Comparison of ENCODE assay signal across 9 mouse cellular contexts in genomic region chr15:98295628-98296551, GRCm38 (mm10). TPM values are rescaled to one million over a fixed set of nuclear protein-coding genes. Genes with fewer than 3 reads are reported as not detected.
DNase-seq lines count a peak whose midpoint lies in the region; ATAC-seq and TF ChIP-seq lines count a peak whose summit lies in the region.
"Had no signal": no experiment of that assay in that cellular context is flagged by ENCODE, and none has a peak within 500 bp of the region (broad histone marks: within the 10 kb centered on the region; RNA-seq: fewer than 3 reads in every experiment).

Gene Zfp641 (minus strand): TSS chr15:98296161.

- H3K36me3 ChIP-seq in intestine, embryonic 16.5 days (ENCODE audit: control insufficient read depth, insufficient read depth, low read length) = no peaks in the 10 kb centered on the region
- no peaks in the 10 kb centered on the region for H3K36me3 ChIP-seq in limb, embryonic 12.5 days
- H3K36me3 ChIP-seq in midbrain, postnatal 0 days (ENCODE audit: insufficient read depth, low read length) = peaks cover 3% of the 10 kb centered on the region; the same call in 1 of the 2 replicates

- 0 out of 2 replicates have a peak, but pooled peaks cover 3% of the 10 kb centered on the region for H3K4me1 ChIP-seq in intestine, embryonic 16.5 days (ENCODE audit: control insufficient read depth, insufficient read depth, low read length)
- H3K4me1 ChIP-seq in limb, embryonic 12.5 days (replicated peaks) = peaks cover 4% of the 10 kb centered on the region; the same call in 1 of the 2 replicates
- H3K4me1 ChIP-seq in midbrain, postnatal 0 days (ENCODE audit: insufficient read depth, low read length) = no peaks in the 10 kb centered on the region; the same call in 1 of the 2 replicates

- intact Hi-C loops in gastrocnemius, postnatal 14 days (cut with DNase I; ENCODE audit: low total_unique reads) = no loop called here

- 0 out of 2 replicates have a peak, but pooled peaks have one; percentile 18 for ATAC-seq in common myeloid progenitor, adult 5-6 weeks (replicated peaks; ENCODE audit: low read depth, poor library complexity, severe bottlenecking)
- ATAC-seq in intestine, embryonic 16.5 days = peak; percentile 60
- no peak for ATAC-seq in limb, embryonic 12.5 days (ENCODE audit: insufficient number of reproducible peaks, insufficient read depth, low FRiP score, low TSS enrichment, low read depth)
- ATAC-seq in midbrain, postnatal 0 days (ENCODE audit: low FRiP score) = peak; percentile 70

- peak; percentile 54 for DNase-seq in kidney, adult 18-20 months
- no peak for DNase-seq in kidney, adult 11 months
- peak; percentile 55 for DNase-seq in gastrocnemius, postnatal 14 days
- peak; percentile 52 for DNase-seq in midbrain, postnatal 0 days (ENCODE audit: low spot score)
- peak; percentile 36 for DNase-seq in urinary bladder, postnatal 25 days (ENCODE audit: low spot score)

- H3K27me3 ChIP-seq in intestine, embryonic 16.5 days (replicated peaks; ENCODE audit: control insufficient read depth, insufficient read depth, low read length) = no peaks in the 10 kb centered on the region
- peaks cover 33% of the 10 kb centered on the region for H3K27me3 ChIP-seq in limb, embryonic 12.5 days
- H3K27me3 ChIP-seq in midbrain, postnatal 0 days (ENCODE audit: insufficient read depth, low read length) = no peaks in the 10 kb centered on the region

- peak within 1 kb of the TSS; percentile 91 for H3K4me2 ChIP-seq in intestine, embryonic 16.5 days (ENCODE audit: low read depth, low read length)
- H3K4me2 ChIP-seq in limb, embryonic 12.5 days = peak within 1 kb of the TSS; percentile 93
- peak within 1 kb of the TSS; percentile 69 for H3K4me2 ChIP-seq in midbrain, postnatal 0 days (ENCODE audit: low read depth, low read length, poor library complexity, severe bottlenecking)

- H3K9ac ChIP-seq in intestine, embryonic 16.5 days (ENCODE audit: low read depth, low read length) = peak within 1 kb of the TSS; percentile 77
- peak within 1 kb of the TSS; percentile 75 for H3K9ac ChIP-seq in limb, embryonic 12.5 days (replicated peaks)
- H3K9ac ChIP-seq in midbrain, postnatal 0 days (replicated peaks; ENCODE audit: low read length, poor library complexity, severe bottlenecking) = peak within 1 kb of the TSS; percentile 83

- H3K4me3 ChIP-seq in intestine, embryonic 16.5 days (ENCODE audit: low read length) = peak within 1 kb of the TSS; percentile 62
- peak within 1 kb of the TSS; percentile 58 for H3K4me3 ChIP-seq in limb, embryonic 12.5 days (replicated peaks)
- H3K4me3 ChIP-seq in midbrain, postnatal 0 days (ENCODE audit: low read depth, low read length) = peak within 1 kb of the TSS; percentile 72

- 3% methylated on average over 53 of the region's 60 CpGs for WGBS in intestine, embryonic 16.5 days
- WGBS in limb, embryonic 12.5 days = 3% methylated on average over 55 of the region's 60 CpGs
- WGBS in midbrain, postnatal 0 days = 2% methylated on average over 57 of the region's 60 CpGs

- no peaks in the 10 kb centered on the region for H3K9me3 ChIP-seq in intestine, embryonic 16.5 days (ENCODE audit: control insufficient read depth, low read length)
- H3K9me3 ChIP-seq in limb, embryonic 12.5 days = no peaks in the 10 kb centered on the region
- no peaks in the 10 kb centered on the region for H3K9me3 ChIP-seq in midbrain, postnatal 0 days (ENCODE audit: low read length)

- no peak for TF ChIP-seq CTCF in midbrain, postnatal 0 days (IDR thresholded peaks at IDR 0.05)

- no peak within 1 kb of the TSS for H3K27ac ChIP-seq in intestine, embryonic 16.5 days (ENCODE audit: low read length)
- H3K27ac ChIP-seq in limb, embryonic 12.5 days = no peak within 1 kb of the TSS
- peak within 1 kb of the TSS; percentile 60 for H3K27ac ChIP-seq in midbrain, postnatal 0 days (ENCODE audit: low read depth, low read length)

RNA-seq across cellular contexts. Expression of gene Zfp641, which starts in this region (rescaled TPM):
- total RNA-seq in common myeloid progenitor, adult 5-6 weeks (2017) = not detected in 2 replicates
- total RNA-seq in gastrocnemius, postnatal 14 days (2021) = 10 to 100 TPM; 12.3 to 14.9 TPM
- 0.39 and 0.42 TPM in 2 replicates for polyA plus RNA-seq in intestine, embryonic 16.5 days (2015; fragmentation: Nextera tagmentation; extraction: Ambion mirVana)
- polyA plus RNA-seq in limb, embryonic 12.5 days (2016; fragmentation: Nextera tagmentation; extraction: Ambion mirVana) = 0.29 and 0.52 TPM in 2 replicates
- total RNA-seq in midbrain, postnatal 0 days (2014; rRNA removed) = 21.4 and 22.5 TPM in 2 replicates
- 10.9 and 12.8 TPM in 2 replicates for polyA plus RNA-seq in midbrain, postnatal 0 days (2015; fragmentation: Nextera tagmentation; extraction: Ambion mirVana)
- polyA plus RNA-seq: C2C12 had no signal

Comparison
In these comparisons a context has a peak if more than half of its experiments do, and no peak if none do; other contexts are left out.
1. RNA of gene Zfp641 (total RNA-seq): 21.4 to 22.5 TPM in midbrain, postnatal 0 days and 12.3 to 14.9 TPM in gastrocnemius, postnatal 14 days; not detected in common myeloid progenitor, adult 5-6 weeks; every median in the first group is over 10 times any median in the second.
2. Peak in ATAC-seq in common myeloid progenitor, adult 5-6 weeks; RNA of the gene not detected or under 1 TPM.
3. Peak in ATAC-seq, H3K4me3 ChIP-seq, H3K9ac ChIP-seq and H3K4me2 ChIP-seq in intestine, embryonic 16.5 days; RNA of the gene not detected or under 1 TPM.
4. Peak in every context shown above with its lines, with median percentiles within 50 percentile points of each other: H3K4me2 ChIP-seq, H3K4me3 ChIP-seq and H3K9ac ChIP-seq.